Mouse (Mus musculus): ENCODE measurements at regions not wholly inside any gene's neighbourhood (a gene's known extent, or its start where the extent isn't known, plus 50 kb on each side); places are given as distances from the start of the nearest gene placed in this dataset.

- TF ChIP-seq CTCF (conservative IDR thresholded peaks at IDR 0.05; ENCODE audit: insufficient read depth, insufficient read length, low read depth, low read length), result no peak
- no peak for TF ChIP-seq POLR2A (IDR thresholded peaks at IDR 0.05; ENCODE audit: low read depth, low read length)
Observed at GRCm38 (mm10) chr8:67199213-67199612, 324.4 kb upstream of the Nat3 start.
